Mouse (Mus musculus) common myeloid progenitor, adult 5-6 weeks (primary cell): Measurements from ENCODE around the gene Mst1r. TPM values are rescaled to one million over a fixed set of nuclear protein-coding genes. Genes with fewer than 3 reads are reported as not detected.
A peak's percentile ranks its signal among the peaks of the same experiment; 100 is the strongest.

Source experiments
- ATAC-seq: replicated peaks from 2 replicates; pipeline ENCODE4 v1.8.0; 2016; ENCODE audit warnings: low read depth, mild to moderate bottlenecking, moderate TSS enrichment, inconsistent platforms; ENCODE audit not compliant: poor library complexity, severe bottlenecking
- total RNA-seq: library from RNA; stranded (forward); fragments of 200-1000, 187-1606 nt; gene quantifications from 2 replicates; pipeline ENCODE4 v1.2.3, GENCODE M21; 2017

Gene Mst1r
- total RNA-seq, 1 experiment from 2014 or later: 0.41 TPM

- no peak for ATAC-seq
Observed at GRCm38 (mm10) chr9:107949184-107949921, 42.7 kb downstream of the Mst1r start.

GRCm38 (mm10) chr9:107949922-107950235 lies 43.2 kb downstream of the Mst1r start, which contains the start of gene Traip:
Gene Traip, plus strand, starts transcription at chr9:107950136.
- no peak for ATAC-seq

GRCm38 (mm10) chr9:107950460-107951355 lies 44.0 kb downstream of the Mst1r start:
- peak; percentile 90 for ATAC-seq

GRCm38 (mm10) chr9:107955613-107956289 lies 49.1 kb downstream of the Mst1r start:
- ATAC-seq: no peak

GRCm38 (mm10) chr9:107957141-107957540 lies 50.5 kb downstream of the Mst1r start:
- ATAC-seq: no peak

GRCm38 (mm10) chr9:107959896-107960295 lies 53.2 kb downstream of the Mst1r start:
- no peak for ATAC-seq

- peak; percentile 23; the same call in 1 of the 2 replicates for ATAC-seq
Observed at GRCm38 (mm10) chr9:107960928-107961327, 54.3 kb downstream of the Mst1r start.

GRCm38 (mm10) chr9:107961351-107961762 lies 54.7 kb downstream of the Mst1r start:
- no peak for ATAC-seq

GRCm38 (mm10) chr9:107961881-107962280 lies 55.2 kb downstream of the Mst1r start:
- no peak for ATAC-seq

GRCm38 (mm10) chr9:107962916-107963315 lies 56.2 kb downstream of the Mst1r start:
- ATAC-seq: no peak

GRCm38 (mm10) chr9:107963700-107964099 lies 57.0 kb downstream of the Mst1r start:
- ATAC-seq: peak; percentile 74

GRCm38 (mm10) chr9:107964681-107965080 lies 58.0 kb downstream of the Mst1r start:
- no peak for ATAC-seq

- no peak for ATAC-seq
Observed at GRCm38 (mm10) chr9:107966676-107967075, 60.0 kb downstream of the Mst1r start.

- ATAC-seq: no peak
Observed at GRCm38 (mm10) chr9:107967437-107967836, 60.8 kb downstream of the Mst1r start.

- no peak for ATAC-seq
Observed at GRCm38 (mm10) chr9:107968531-107968930, 61.9 kb downstream of the Mst1r start.

Other genes with a start within 250 kb of the Mst1r start
- gene Slc38a3, start 237.3 kb upstream of the Mst1r start, total RNA-seq: not detected in 2 replicates
- not detected in 2 replicates for gene Gnat1, start 227.2 kb upstream of the Mst1r start, total RNA-seq
- 0.23 TPM in 1 of 2 replicates, not detected in the other for gene Sema3f, start 196.4 kb upstream of the Mst1r start, total RNA-seq
- gene Rbm5, start 135.9 kb upstream of the Mst1r start, total RNA-seq: 188 and 222 TPM in 2 replicates
- 173 and 180 TPM in 2 replicates for gene Rbm6, start 33.6 kb upstream of the Mst1r start, total RNA-seq
- gene Mon1a, start 18.7 kb upstream of the Mst1r start, total RNA-seq: 11.1 and 16.3 TPM in 2 replicates
- not detected in 2 replicates for gene Actl11, start 21.6 kb downstream of the Mst1r start, total RNA-seq
- gene Camkv, start 28.8 kb downstream of the Mst1r start, total RNA-seq: 0.32 TPM in 1 of 2 replicates, not detected in the other
- gene Traip, start 43.3 kb downstream of the Mst1r start, total RNA-seq: 12.8 and 23.2 TPM in 2 replicates
- gene Uba7, start 68.6 kb downstream of the Mst1r start, total RNA-seq: 42.5 and 52.7 TPM in 2 replicates
- not detected in 2 replicates for gene Gm20661, start 76.2 kb downstream of the Mst1r start, total RNA-seq
- 38.5 and 45.8 TPM in 2 replicates for gene Inka1, start 79.0 kb downstream of the Mst1r start, total RNA-seq
- gene Cdhr4, start 85.6 kb downstream of the Mst1r start, total RNA-seq: 0.18 TPM in 1 of 2 replicates, not detected in the other
- gene Gm20662, start 89.5 kb downstream of the Mst1r start, total RNA-seq: not detected in 2 replicates
- 29.5 and 169 TPM in 2 replicates for gene Ip6k1, start 95.6 kb downstream of the Mst1r start, total RNA-seq
- 10.7 and 13.0 TPM in 2 replicates for gene Gmppb, start 142.4 kb downstream of the Mst1r start, total RNA-seq
- 0.49 and 3.3 TPM in 2 replicates for gene Amigo3, start 146.3 kb downstream of the Mst1r start, total RNA-seq
- not detected in 2 replicates for gene Mst1, start 173.6 kb downstream of the Mst1r start, total RNA-seq
- 25.7 and 26.2 TPM in 2 replicates for gene Rnf123, start 176.5 kb downstream of the Mst1r start, total RNA-seq
- 60.8 and 79.3 TPM in 2 replicates for gene Apeh, start 187.7 kb downstream of the Mst1r start, total RNA-seq